Mouse (Mus musculus): ENCODE measurements around the gene Vmn1r43.
"Not testable (repeated sequence)": the region's sequence is repeated elsewhere in the genome, so short reads cannot be mapped to it uniquely, and the experiment has no call there.

Vmn1r43 gene

GRCm38 (mm10) chr6:89876313-89876712 lies at the start of gene Vmn1r43, which contains the start of gene Vmn1r42:
TSS of gene Vmn1r43 (minus strand) at chr6:89876413.
TSS of gene Vmn1r42 (minus strand) at chr6:89876413.
- in situ Hi-C loops (cut with MboI, MseI) = not testable (repeated sequence)

- in situ Hi-C loops (cut with MboI, MseI) = no loop called here
Observed at GRCm38 (mm10) chr6:89883812-89884211, 7.6 kb upstream of the Vmn1r43 start.

GRCm38 (mm10) chr6:89883360-89883759 lies 7.1 kb upstream of the Vmn1r43 start, which contains the start of gene Vmn1r44:
TSS of gene Vmn1r44 (plus strand) at chr6:89883660.
- in situ Hi-C loops (cut with MboI, MseI) = no loop called here

- in situ Hi-C loops (cut with MboI, MseI) = no loop called here
Observed at GRCm38 (mm10) chr6:89880867-89881266, 4.7 kb upstream of the Vmn1r43 start.

GRCm38 (mm10) chr6:89876963-89877362 lies 750 bp upstream of the Vmn1r43 start:
- in situ Hi-C loops (cut with MboI, MseI) = no loop called here

GRCm38 (mm10) chr6:89867976-89868375 lies 8.2 kb downstream of the Vmn1r43 start:
- in situ Hi-C loops (cut with MboI, MseI) = no loop called here

- in situ Hi-C loops (cut with MboI, MseI) = no loop called here
Observed at GRCm38 (mm10) chr6:89867276-89867675, 8.9 kb downstream of the Vmn1r43 start.

- in situ Hi-C loops (cut with MboI, MseI) = no loop called here
Observed at GRCm38 (mm10) chr6:89863792-89864191, 12.4 kb downstream of the Vmn1r43 start.

- in situ Hi-C loops (cut with MboI, MseI) = no loop called here
Observed at GRCm38 (mm10) chr6:89859839-89860238, 16.4 kb downstream of the Vmn1r43 start.

- in situ Hi-C loops (cut with MboI, MseI) = no loop called here
Observed at GRCm38 (mm10) chr6:89857552-89857951, 18.7 kb downstream of the Vmn1r43 start.
